Mouse (Mus musculus) C2C12 (cell line): ENCODE results near the gene Naa10. TPM values are rescaled to one million over a fixed set of nuclear protein-coding genes. Genes with fewer than 3 reads are reported as not detected.

Experiments
- H3K27me3 ChIP-seq: one replicate; pipeline ENCODE4 v1.6.1; 2011; ENCODE audit not compliant: control insufficient read depth, insufficient read depth, insufficient read length
- H3K36me3 ChIP-seq: one replicate; pipeline ENCODE4 v1.6.1; 2011; ENCODE audit not compliant: control insufficient read depth, insufficient read depth
- H3K4me3 ChIP-seq: one replicate; pipeline ENCODE4 v1.5.1; 2011; ENCODE audit warnings: mild to moderate bottlenecking, control low read depth; ENCODE audit not compliant: poor library complexity, insufficient read depth, severe bottlenecking
- H3K79me2 ChIP-seq: one replicate; pipeline ENCODE4 v1.6.1; 2011; ENCODE audit not compliant: control insufficient read depth, insufficient read depth
- H3K79me3 ChIP-seq: one replicate; pipeline ENCODE4 v1.6.1; 2011; ENCODE audit warnings: low read depth, control low read depth
- H3ac ChIP-seq: one replicate; pipeline ENCODE3; 2011; ENCODE audit warnings: low read depth; ENCODE audit not compliant: control insufficient read depth, insufficient read length
- CEBPB ChIP-seq: IDR thresholded peaks from one replicate; pipeline ENCODE4 v1.6.1; 2011; ENCODE audit warnings: low read depth, mild to moderate bottlenecking, control low read depth, moderate library complexity
- CTCF ChIP-seq: IDR thresholded peaks from one replicate; pipeline ENCODE4 v1.5.1; 2011; ENCODE audit not compliant: control insufficient read depth, insufficient read depth, insufficient read length
- FOSL1 ChIP-seq: IDR thresholded peaks from one replicate; pipeline ENCODE4 v1.8.0; 2011; ENCODE audit warnings: mild to moderate bottlenecking, low read length; ENCODE audit not compliant: poor library complexity, insufficient read depth, severe bottlenecking
- MAX ChIP-seq: IDR thresholded peaks from one replicate; pipeline ENCODE4 v1.6.1; 2011; ENCODE audit warnings: mild to moderate bottlenecking, control low read depth
- MYOD1 ChIP-seq: IDR thresholded peaks from one replicate; pipeline ENCODE4 v1.6.1; 2011; ENCODE audit warnings: low read depth; ENCODE audit not compliant: control insufficient read depth, insufficient read length
- MYOG ChIP-seq: IDR thresholded peaks from one replicate; pipeline ENCODE4 v1.6.1; 2011; ENCODE audit not compliant: control insufficient read depth, insufficient read length; ENCODE audit errors: extremely low read depth
- USF1 ChIP-seq: IDR thresholded peaks from one replicate; pipeline ENCODE4 v1.6.1; 2011; ENCODE audit warnings: low read depth, mild to moderate bottlenecking, control low read depth, moderate library complexity
- polyA plus RNA-seq: library from polyadenylated mRNA; unstranded; fragments of >200 nt; fragmentation: generic; extraction: Trizol; gene quantifications from one replicate; pipeline ENCODE4 v1.2.1, GENCODE M21; 2012; ENCODE audit warnings: missing spikeins

Gene Naa10
- polyA plus RNA-seq, 1 experiment, result 165 TPM

DNA sequence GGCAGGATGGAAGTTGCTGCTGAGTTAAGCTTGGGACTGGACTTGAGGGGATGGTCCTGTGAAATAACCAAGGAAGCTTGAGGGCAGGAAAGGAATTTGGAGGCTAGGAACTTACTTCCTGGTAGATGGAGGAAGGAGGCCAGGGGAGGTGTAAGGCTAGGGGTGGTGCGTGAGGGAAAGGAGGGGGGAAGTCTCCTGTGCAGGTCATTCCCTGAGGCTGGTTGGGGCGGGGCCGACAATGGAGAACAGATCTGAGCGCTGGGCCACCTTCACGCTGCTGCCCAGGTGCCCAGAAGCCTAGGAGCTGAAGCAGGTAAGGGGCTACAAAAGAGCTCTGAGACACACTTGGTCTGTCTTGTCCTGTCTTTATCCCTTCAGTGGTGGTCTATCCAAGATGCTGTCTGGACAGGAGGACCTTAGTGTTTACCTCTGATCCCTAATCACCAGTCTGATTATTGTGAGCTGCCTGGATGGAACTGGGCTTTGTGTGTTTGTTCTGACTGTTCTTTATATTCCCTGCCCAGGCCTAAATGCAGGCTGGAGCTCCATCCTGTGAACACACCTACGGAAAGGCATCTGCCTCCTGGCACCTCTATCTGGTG is 30.1 kb downstream of the Naa10 start, which contains the start of gene Avpr2:
Gene Avpr2, plus strand, starts transcription at position 552 of the 602 bp plus-strand sequence.
- no peaks in the 10 kb centered on the region for H3K79me2 ChIP-seq
- TF ChIP-seq MYOD1, result no peak
- no peak for TF ChIP-seq MYOG
- no peak for TF ChIP-seq CEBPB
- TF ChIP-seq FOSL1, result no peak
- TF ChIP-seq USF1, result no peak
- TF ChIP-seq CTCF, result no peak
- TF ChIP-seq MAX, result no peak
- peaks cover 20% of the 10 kb centered on the region for H3K27me3 ChIP-seq
- no peaks in the 10 kb centered on the region for H3K36me3 ChIP-seq
- H3K79me3 ChIP-seq, result no peaks in the 10 kb centered on the region
- no peak within 1 kb of the TSS for H3K4me3 ChIP-seq
- no peak within 1 kb of the TSS for H3ac ChIP-seq

DNA sequence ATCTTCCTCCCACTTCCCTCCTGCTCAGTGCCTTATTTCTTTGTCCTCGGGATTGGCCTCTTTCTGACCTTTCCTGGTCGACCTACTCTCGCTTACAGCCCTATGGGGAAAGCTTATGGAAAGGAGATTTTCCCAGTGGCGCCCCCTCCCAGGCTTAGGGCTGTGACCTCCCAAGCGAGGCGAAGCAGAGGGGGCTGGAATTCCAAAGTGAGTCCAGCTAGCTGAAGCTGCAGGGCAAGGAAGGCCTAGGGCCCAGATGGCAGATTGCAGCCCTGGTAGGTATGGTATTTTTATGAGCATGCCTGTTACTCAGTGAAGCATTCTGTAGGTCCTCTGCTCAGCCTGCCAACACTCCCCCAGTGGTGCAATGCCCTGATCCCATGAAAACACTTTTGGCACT is 40.3 kb downstream of the Naa10 start:
- Histone ChIP-seq H3K4me3 (no peak overlapping the region), H3ac (no peak overlapping the region), H3K79me2 (no peaks in the 10 kb centered on the region), H3K79me3 (no peaks in the 10 kb centered on the region), H3K36me3 (no peaks in the 10 kb centered on the region), H3K27me3 (no peaks in the 10 kb centered on the region)
- TF ChIP-seq MAX (no peak), USF1 (no peak), MYOG (no peak), CEBPB (no peak), FOSL1 (no peak), CTCF (no peak), MYOD1 (no peak)

DNA sequence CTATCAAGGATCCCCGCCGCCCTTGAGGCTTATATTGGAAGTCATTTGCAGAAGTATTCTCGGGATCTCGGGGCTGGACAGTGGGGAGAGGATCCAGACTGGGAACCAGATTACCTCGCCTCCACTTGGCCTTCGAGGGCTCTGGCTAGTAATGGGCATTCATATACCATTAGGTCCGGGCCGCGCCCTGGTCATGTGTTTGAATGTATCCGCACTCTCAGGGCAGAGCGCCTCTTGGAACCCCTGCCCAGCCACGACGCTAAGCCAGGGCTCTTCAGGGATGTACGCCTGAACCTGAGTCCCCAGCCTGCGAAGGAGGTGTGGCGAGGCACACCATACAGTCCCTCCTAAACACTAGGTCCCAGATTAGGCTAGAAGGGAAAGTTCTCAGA is 40.7 kb downstream of the Naa10 start:
- H3K79me3 ChIP-seq, result no peaks in the 10 kb centered on the region
- no peaks in the 10 kb centered on the region for H3K79me2 ChIP-seq
- TF ChIP-seq MYOD1 (no peak), FOSL1 (no peak)
- peak overlapping the region; percentile 35 for H3ac ChIP-seq
- H3K36me3 ChIP-seq, result no peaks in the 10 kb centered on the region
- H3K4me3 ChIP-seq, result no peak overlapping the region
- no peaks in the 10 kb centered on the region for H3K27me3 ChIP-seq

DNA sequence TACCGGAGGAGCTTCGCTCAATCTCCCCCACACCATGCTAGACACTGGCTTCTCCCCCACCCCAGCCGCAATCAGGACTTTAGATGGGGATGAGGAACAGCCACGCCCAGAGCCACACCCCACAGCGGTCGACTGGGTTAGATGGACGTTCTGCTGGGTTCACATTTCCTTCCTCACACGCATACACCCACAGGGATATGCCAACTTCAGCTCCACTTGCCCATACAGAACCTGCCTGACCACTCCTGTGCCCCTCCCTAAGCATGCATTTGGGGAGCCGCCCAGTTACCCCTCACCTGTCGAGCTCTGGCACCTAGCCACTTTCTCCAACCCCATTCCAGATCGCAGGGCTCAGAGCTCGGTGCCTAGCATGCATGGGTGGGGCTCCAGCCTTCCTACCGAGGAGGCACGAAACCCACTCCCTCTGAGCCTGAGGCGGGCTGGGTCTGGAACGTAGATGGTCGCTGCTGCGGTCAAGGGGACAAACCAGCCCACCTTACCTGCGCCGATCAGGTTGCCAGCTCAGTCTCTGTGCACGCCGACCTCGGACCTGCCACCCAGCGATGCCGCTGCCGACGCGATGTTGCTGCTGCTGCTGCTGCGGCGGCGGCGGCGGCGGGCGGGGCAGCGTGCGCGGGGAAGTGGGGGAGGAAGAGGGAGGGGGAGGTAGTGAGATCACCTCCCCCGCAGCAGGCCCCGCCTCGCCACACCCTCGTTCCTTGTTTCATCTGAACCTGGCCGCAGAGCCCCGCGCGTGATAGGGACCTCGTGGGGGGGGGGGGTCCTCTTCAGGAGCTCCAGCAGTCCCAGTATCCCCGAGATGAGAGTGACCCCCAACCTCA is 41.3 kb downstream of the Naa10 start:
- Histone ChIP-seq H3ac (peak overlapping the region; percentile 56), H3K36me3 (no peaks in the 10 kb centered on the region), H3K4me3 (peak overlapping the region; percentile 11), H3K79me3 (no peaks in the 10 kb centered on the region), H3K79me2 (no peaks in the 10 kb centered on the region), H3K27me3 (no peaks in the 10 kb centered on the region)
- TF ChIP-seq MAX, result no peak

DNA sequence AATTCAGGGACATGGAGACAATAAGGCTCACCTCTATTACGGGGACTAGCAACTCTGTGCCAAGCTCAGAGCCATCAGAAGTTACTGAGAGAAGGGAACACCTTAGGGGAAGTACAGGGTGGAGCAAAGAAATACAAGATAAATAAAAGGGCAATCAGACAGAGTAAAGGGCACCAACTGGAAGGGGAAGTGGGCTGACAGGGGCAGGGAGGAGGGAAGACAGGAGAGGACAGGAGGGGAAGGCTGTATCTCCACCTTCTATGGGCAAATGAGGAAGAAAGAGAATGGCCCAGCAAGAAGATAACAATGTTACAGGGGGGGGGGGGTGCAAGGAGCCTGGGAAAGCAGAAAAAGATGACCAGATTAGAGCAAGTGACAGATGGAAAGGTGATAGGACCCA is 44.7 kb downstream of the Naa10 start:
- H3K4me3 ChIP-seq, result no peak overlapping the region
- no peaks in the 10 kb centered on the region for H3K27me3 ChIP-seq
- H3K79me3 ChIP-seq, result no peaks in the 10 kb centered on the region
- no peaks in the 10 kb centered on the region for H3K36me3 ChIP-seq
- no peak overlapping the region for H3ac ChIP-seq
- no peaks in the 10 kb centered on the region for H3K79me2 ChIP-seq
- TF ChIP-seq FOSL1, result no peak
- TF ChIP-seq CEBPB, result no peak
- TF ChIP-seq MYOG, result no peak
- no peak for TF ChIP-seq MAX
- TF ChIP-seq MYOD1, result no peak
- TF ChIP-seq USF1, result no peak
- TF ChIP-seq CTCF, result no peak

DNA sequence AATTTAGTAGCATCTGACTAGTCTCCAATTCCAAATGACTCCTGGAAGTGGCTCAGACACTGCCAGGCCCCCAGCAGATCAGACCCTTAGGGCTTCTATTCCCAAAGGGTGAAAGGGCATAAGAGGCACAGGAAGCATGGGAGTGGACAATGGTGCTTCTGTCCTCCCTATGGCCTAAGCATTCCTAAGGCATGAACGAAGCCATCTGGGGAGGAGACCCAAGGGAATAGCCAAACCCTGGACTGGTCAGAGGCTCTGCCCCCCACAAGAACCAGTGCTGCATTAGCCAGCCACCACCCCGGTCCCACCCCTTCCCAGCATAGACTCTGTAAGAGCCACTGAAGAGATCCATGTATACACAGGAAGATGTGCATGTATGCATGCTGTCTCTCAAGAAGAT is 45.9 kb downstream of the Naa10 start:
- Histone ChIP-seq H3K79me2 (no peaks in the 10 kb centered on the region), H3K36me3 (no peaks in the 10 kb centered on the region), H3ac (no peak overlapping the region), H3K4me3 (no peak overlapping the region), H3K27me3 (no peaks in the 10 kb centered on the region), H3K79me3 (no peaks in the 10 kb centered on the region)
- no peak for TF ChIP-seq MAX
- TF ChIP-seq CEBPB, result no peak
- TF ChIP-seq MYOG, result no peak
- TF ChIP-seq USF1, result no peak
- no peak for TF ChIP-seq FOSL1
- TF ChIP-seq MYOD1, result no peak
- TF ChIP-seq CTCF, result no peak
